Mouse (Mus musculus) megakaryocyte progenitor cell, adult 5-6 weeks (primary cell): ENCODE measurements around the gene Cep72. TPM values are rescaled to one million over a fixed set of nuclear protein-coding genes. Genes with fewer than 3 reads are reported as not detected.

Source experiments
- total RNA-seq, 2 experiments: library from RNA; stranded (forward) in 1 of 2; stranded (reverse) in 1 of 2; fragments of 157-497, 149-512 nt in 1 of 2; fragments of 200-1000 nt in 1 of 2; gene quantifications; 2 replicates each; pipeline versions ENCODE4 v1.2.3 to v1.2.4; 2015 to 2017

Cep72 gene
- total RNA-seq, 2 experiments from 2014 or later = 11.0 to 13.8 TPM

Other genes starting within 250 kb of the Cep72 start
- gene Nkd2, start 214.7 kb downstream of the Cep72 start, total RNA-seq (2015) = not detected in 2 replicates
- gene Nkd2, start 214.7 kb downstream of the Cep72 start, total RNA-seq (2017) = not detected in 2 replicates
- 60.1 and 62.4 TPM in 2 replicates for gene Trip13, start 124.5 kb downstream of the Cep72 start, total RNA-seq (2015)
- 49.5 and 60.7 TPM in 2 replicates for gene Trip13, start 124.5 kb downstream of the Cep72 start, total RNA-seq (2017)
- gene Brd9, start 124.5 kb downstream of the Cep72 start, total RNA-seq (2015) = 50.8 and 54.4 TPM in 2 replicates
- 99.9 and 112 TPM in 2 replicates for gene Brd9, start 124.5 kb downstream of the Cep72 start, total RNA-seq (2017)
- not detected in 2 replicates for gene Zdhhc11, start 98.4 kb downstream of the Cep72 start, total RNA-seq (2015)
- gene Zdhhc11, start 98.4 kb downstream of the Cep72 start, total RNA-seq (2017) = not detected in 2 replicates
- 0.17 TPM in 1 of 2 replicates, not detected in the other for gene Tppp, start 52.9 kb downstream of the Cep72 start, total RNA-seq (2015)
- gene Tppp, start 52.9 kb downstream of the Cep72 start, total RNA-seq (2017) = 0.04 and 0.17 TPM in 2 replicates
- not detected in 2 replicates for gene Slc9a3, start 59.2 kb upstream of the Cep72 start, total RNA-seq (2015)
- gene Slc9a3, start 59.2 kb upstream of the Cep72 start, total RNA-seq (2017) = not detected in 2 replicates
- 19.5 and 24.5 TPM in 2 replicates for gene Exoc3, start 146.4 kb upstream of the Cep72 start, total RNA-seq (2015)
- 27.9 and 43.2 TPM in 2 replicates for gene Exoc3, start 146.4 kb upstream of the Cep72 start, total RNA-seq (2017)
- 0.02 and 0.51 TPM in 2 replicates for gene Ahrr, start 230.0 kb upstream of the Cep72 start, total RNA-seq (2015)
- 0.25 and 0.34 TPM in 2 replicates for gene Ahrr, start 230.0 kb upstream of the Cep72 start, total RNA-seq (2017)